Mouse (Mus musculus): Measurements from ENCODE around the gene Ssxb9. TPM values are rescaled to one million over a fixed set of nuclear protein-coding genes. Genes with fewer than 3 reads are reported as not detected.
"Not testable (repeated sequence)": the region's sequence is repeated elsewhere in the genome, so short reads cannot be mapped to it uniquely, and the experiment has no call there.

Gene Ssxb9
- not detected in 2 replicates for polyA plus RNA-seq (2012; rRNA removed)

DNA sequence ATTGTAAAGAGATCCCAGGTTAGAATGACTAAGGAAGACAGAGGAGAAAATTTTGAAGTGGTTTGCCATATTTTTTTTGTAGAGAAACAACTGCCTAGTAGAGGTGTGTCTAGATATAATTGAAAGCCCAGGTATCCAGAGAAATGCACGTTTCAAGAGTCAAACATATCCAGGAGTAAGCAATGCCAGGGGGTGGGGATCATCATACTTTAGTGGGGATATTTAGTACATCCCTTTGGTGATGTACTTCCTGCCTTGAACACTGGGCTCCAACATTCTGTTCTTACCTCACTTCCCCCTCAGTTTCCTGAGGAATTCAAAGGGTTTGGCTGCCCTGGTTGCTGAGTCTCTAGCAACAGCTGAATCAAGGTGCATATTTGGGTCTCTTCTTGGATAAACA is at the start of gene Ssxb9:
Ssxb9 (plus strand) TSS at position 301 of the 400 bp plus-strand sequence.
- H3K4me1 ChIP-seq (ENCODE audit: control insufficient read depth, insufficient read depth, low read length); H3K27ac ChIP-seq (ENCODE audit: insufficient read depth, low read depth, low read length); DNase-seq; H3K36me3 ChIP-seq (ENCODE audit: control insufficient read depth, insufficient read depth, low read length); H3K27me3 ChIP-seq (replicated peaks; ENCODE audit: control insufficient read depth, insufficient read depth, low read length); H3K4me3 ChIP-seq (ENCODE audit: insufficient read depth, low read depth, low read length): not testable (repeated sequence)
- WGBS = 29% methylated on average over 1 of the region's 1 CpGs

DNA sequence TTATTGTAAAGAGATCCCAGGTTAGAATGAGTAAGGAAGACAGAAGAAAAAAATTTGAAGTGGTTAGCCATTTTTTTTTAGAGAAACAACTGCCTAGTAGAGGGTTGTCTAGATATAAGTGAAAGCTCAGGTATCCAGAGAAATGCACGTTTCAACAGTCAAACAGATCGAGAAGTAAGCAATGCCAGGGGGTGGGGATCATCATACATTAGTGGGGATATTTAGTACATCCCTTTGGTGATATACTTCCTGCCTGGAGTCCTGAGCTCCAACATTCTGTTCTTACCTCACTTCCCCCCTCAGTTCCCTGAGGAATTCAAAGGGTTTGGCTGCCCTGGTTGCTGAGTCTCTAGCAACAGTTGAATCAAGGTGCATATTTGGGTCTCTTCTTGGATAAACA is 39.7 kb upstream of the Ssxb9 start, which contains the start of gene Ssxb10:
Ssxb10 (plus strand) TSS at position 301 of the 400 bp plus-strand sequence.
- TF ChIP-seq CTCF (conservative IDR thresholded peaks at IDR 0.05; ENCODE audit: insufficient read depth, insufficient read length, low read depth, low read length) = no peak
- no peak for TF ChIP-seq POLR2A (IDR thresholded peaks at IDR 0.05; ENCODE audit: low read depth, low read length)
- WGBS = 69% methylated on average over 2 of the region's 2 CpGs
- Histone ChIP-seq H3K4me1 (ENCODE audit: control insufficient read depth, insufficient read depth, low read length) (no peaks in the 10 kb centered on the region), H3K4me3 (ENCODE audit: insufficient read depth, low read depth, low read length) (no peak within 1 kb of the TSS), H3K27me3 (replicated peaks; ENCODE audit: control insufficient read depth, insufficient read depth, low read length) (no peaks in the 10 kb centered on the region), H3K27ac (ENCODE audit: insufficient read depth, low read depth, low read length) (no peak within 1 kb of the TSS), H3K36me3 (ENCODE audit: control insufficient read depth, insufficient read depth, low read length) (no peaks in the 10 kb centered on the region)
- no peak for DNase-seq

DNA sequence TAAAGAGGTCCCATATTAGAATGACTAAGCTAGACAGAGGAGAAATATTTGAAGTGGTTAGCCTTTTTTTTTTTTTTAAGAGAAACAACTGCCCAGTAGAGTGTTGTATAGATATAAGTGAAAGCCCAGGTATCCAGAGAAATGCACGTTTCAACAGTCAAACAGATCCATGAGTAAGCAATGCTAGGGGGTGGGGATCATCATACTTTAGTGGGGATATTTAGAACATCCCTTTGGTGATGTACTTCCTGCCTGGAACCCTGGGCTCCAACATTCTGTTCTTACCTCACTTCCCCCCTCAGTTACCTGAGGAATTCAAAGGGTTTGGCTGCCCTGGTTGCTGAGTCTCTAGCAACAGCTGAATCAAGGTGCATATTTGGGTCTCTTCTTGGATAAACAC is 46.2 kb downstream of the Ssxb9 start, which contains the start of gene Ssxb1:
Ssxb1 (plus strand) TSS at position 301 of the 400 bp plus-strand sequence.
- not testable (repeated sequence) for H3K27me3 ChIP-seq (replicated peaks; ENCODE audit: control insufficient read depth, insufficient read depth, low read length); H3K27ac ChIP-seq (ENCODE audit: insufficient read depth, low read depth, low read length); H3K4me3 ChIP-seq (ENCODE audit: insufficient read depth, low read depth, low read length); H3K4me1 ChIP-seq (ENCODE audit: control insufficient read depth, insufficient read depth, low read length); H3K36me3 ChIP-seq (ENCODE audit: control insufficient read depth, insufficient read depth, low read length); DNase-seq
- WGBS = 27% methylated on average over 1 of the region's 1 CpGs

Other genes with a start within 250 kb of the Ssxb9 start
- gene Wdr13, start 234.1 kb upstream of the Ssxb9 start, polyA plus RNA-seq (2012; rRNA removed) = 58.4 and 84.2 TPM in 2 replicates
- gene Rbm3, start 221.1 kb upstream of the Ssxb9 start, polyA plus RNA-seq (2012; rRNA removed) = 41.6 and 50.8 TPM in 2 replicates
- 17.0 and 19.0 TPM in 2 replicates for gene Tbc1d25, start 190.8 kb upstream of the Ssxb9 start, polyA plus RNA-seq (2012; rRNA removed)
- 180 and 192 TPM in 2 replicates for gene Ebp, start 173.5 kb upstream of the Ssxb9 start, polyA plus RNA-seq (2012; rRNA removed)
- gene Porcn, start 160.5 kb upstream of the Ssxb9 start, polyA plus RNA-seq (2012; rRNA removed) = 20.7 and 24.8 TPM in 2 replicates
- gene Ftsj1, start 114.6 kb upstream of the Ssxb9 start, polyA plus RNA-seq (2012; rRNA removed) = 31.1 and 32.1 TPM in 2 replicates
- not detected in 2 replicates for gene Slc38a5, start 95.8 kb upstream of the Ssxb9 start, polyA plus RNA-seq (2012; rRNA removed)
- not detected in 2 replicates for gene Ssxb10, start 39.6 kb upstream of the Ssxb9 start, polyA plus RNA-seq (2012; rRNA removed)
- gene Ssxb1, start 46.3 kb downstream of the Ssxb9 start, polyA plus RNA-seq (2012; rRNA removed) = not detected in 2 replicates
- gene Ssxb2, start 94.7 kb downstream of the Ssxb9 start, polyA plus RNA-seq (2012; rRNA removed) = not detected in 2 replicates
- gene Gm14459, start 158.0 kb downstream of the Ssxb9 start, polyA plus RNA-seq (2012; rRNA removed) = not detected in 2 replicates
- not detected in 2 replicates for gene Ssxb6, start 181.3 kb downstream of the Ssxb9 start, polyA plus RNA-seq (2012; rRNA removed)
- not detected in 2 replicates for gene Ssxb3, start 224.8 kb downstream of the Ssxb9 start, polyA plus RNA-seq (2012; rRNA removed)